Mouse (Mus musculus): Measurements from ENCODE around the gene Cnpy1. TPM values are rescaled to one million over a fixed set of nuclear protein-coding genes. Genes with fewer than 3 reads are reported as not detected.

Cnpy1 gene
- polyA plus RNA-seq, 1 experiment from 2014 or later: 0.09 TPM

DNA sequence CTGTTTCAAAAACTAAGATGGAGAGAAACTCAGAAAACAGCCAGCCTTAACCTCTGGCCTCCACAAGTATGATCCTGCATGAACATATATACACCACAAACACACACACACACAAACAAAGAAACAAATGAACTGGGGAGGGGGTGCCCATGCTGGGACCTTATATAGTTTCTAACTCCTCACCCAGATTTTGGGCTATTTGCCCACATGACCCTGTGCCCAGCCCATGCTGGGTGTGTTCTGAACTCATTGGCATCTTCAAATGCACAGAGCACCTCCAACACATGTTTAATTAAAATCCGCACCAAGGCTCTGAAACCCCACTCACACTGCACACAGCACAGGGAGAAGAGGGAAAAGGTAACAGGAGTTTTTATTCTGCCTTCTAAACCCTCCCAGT is 14.3 kb upstream of the Cnpy1 start:
- H3K4me2 ChIP-seq (replicated peaks): no peak overlapping the region

DNA sequence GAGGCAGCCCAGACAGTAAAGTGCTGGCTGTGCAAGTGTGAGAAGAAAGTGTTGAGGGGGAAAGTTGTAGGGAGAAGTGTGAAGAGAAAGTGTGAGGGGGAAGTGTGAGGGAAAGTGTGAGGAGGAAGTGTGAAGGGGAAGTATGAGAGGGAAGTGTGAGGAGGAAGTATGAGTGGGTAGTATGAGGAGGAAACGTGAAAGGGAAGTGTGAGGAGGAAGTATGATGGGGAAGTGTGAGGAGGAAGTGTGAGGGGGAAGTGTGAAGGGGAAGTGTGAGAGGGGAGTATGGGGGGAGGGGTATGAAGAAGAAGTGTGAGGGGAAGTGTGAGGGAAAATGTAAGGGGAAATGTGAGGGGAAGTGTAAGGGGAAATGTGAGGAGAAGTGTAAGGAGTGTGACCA is 13.8 kb upstream of the Cnpy1 start:
- Histone ChIP-seq H3K4me3 (no peak overlapping the region), H3K4me1 (0 out of 2 replicates have a peak, but pooled peaks cover 3% of the 10 kb centered on the region), H3K27me3 (no peaks in the 10 kb centered on the region; the same call in 1 of the 2 replicates), H3K36me3 (no peaks in the 10 kb centered on the region), H3K9ac (no peak overlapping the region), H3K27ac (no peak overlapping the region), H3K9me3 (no peaks in the 10 kb centered on the region), H3K4me2 (replicated peaks) (no peak overlapping the region)
- no peak for ATAC-seq (ENCODE audit: low FRiP score, low read depth)
- WGBS: 36% methylated on average over 1 of the region's 1 CpGs

More for the DNA sequence above, 14.3 kb upstream of the Cnpy1 start:
- 0 out of 2 replicates have a peak, but pooled peaks cover 3% of the 10 kb centered on the region for H3K4me1 ChIP-seq
- H3K27ac ChIP-seq: no peak overlapping the region
- 95% methylated on average over 1 of the region's 1 CpGs for WGBS
- H3K9me3 ChIP-seq: no peaks in the 10 kb centered on the region
- H3K4me3 ChIP-seq: no peak overlapping the region
- no peak overlapping the region for H3K9ac ChIP-seq
- no peaks in the 10 kb centered on the region; the same call in 1 of the 2 replicates for H3K27me3 ChIP-seq
- no peak for ATAC-seq (ENCODE audit: low FRiP score, low read depth)
- no peaks in the 10 kb centered on the region for H3K36me3 ChIP-seq

DNA sequence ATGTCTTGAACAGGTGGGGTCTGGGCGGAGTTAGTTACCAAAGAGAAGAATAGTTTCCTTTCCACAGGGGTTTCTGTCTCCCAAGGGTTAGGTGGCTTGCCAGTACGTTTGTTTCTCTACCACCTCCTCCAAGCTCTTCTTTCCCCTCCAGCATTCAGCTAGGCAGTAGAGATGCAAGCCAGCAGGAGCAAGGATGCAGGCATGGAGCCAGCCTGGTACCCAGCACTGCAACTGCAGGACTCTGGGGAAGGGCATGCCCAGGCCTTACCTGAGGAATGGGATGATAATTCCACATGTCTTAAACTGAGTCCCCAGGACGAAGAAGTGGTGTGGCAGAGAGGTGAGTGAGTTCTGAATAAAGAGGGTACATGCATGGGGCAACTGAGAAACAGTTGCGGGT is 12.2 kb upstream of the Cnpy1 start:
- Histone ChIP-seq H3K4me1 (0 out of 2 replicates have a peak, but pooled peaks cover 3% of the 10 kb centered on the region), H3K9me3 (no peaks in the 10 kb centered on the region), H3K4me2 (replicated peaks) (no peak overlapping the region), H3K27ac (no peak overlapping the region), H3K36me3 (no peaks in the 10 kb centered on the region), H3K27me3 (no peaks in the 10 kb centered on the region; the same call in 1 of the 2 replicates), H3K4me3 (no peak overlapping the region), H3K9ac (no peak overlapping the region)
- no peak for ATAC-seq (ENCODE audit: low FRiP score, low read depth)
- WGBS: 71% methylated on average over 4 of the region's 4 CpGs

DNA sequence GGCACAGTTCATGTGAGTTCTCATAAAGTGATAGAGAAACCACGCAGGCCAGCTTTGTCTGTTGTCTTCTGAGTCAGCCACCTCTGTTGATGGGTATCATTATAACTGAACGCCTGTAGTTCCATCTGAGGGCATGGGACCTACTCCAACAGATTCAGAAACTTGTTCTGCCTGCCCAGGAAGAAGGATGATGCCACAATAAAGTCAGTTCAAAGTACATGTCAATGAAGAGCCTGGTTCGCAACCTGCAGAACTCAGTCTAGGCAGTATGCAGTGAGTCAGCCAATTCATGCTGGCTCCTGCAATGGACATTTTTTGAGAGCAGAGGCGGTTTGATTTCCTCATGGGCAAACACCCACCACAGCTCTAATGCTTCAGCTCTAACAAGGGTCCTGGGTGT is 7.4 kb upstream of the Cnpy1 start:
- H3K4me2 ChIP-seq (replicated peaks): no peak overlapping the region
- ATAC-seq (ENCODE audit: low FRiP score, low read depth): no peak
- H3K36me3 ChIP-seq: no peaks in the 10 kb centered on the region
- WGBS: 86% methylated on average over 4 of the region's 4 CpGs
- peaks cover 6% of the 10 kb centered on the region; the same call in 1 of the 2 replicates for H3K4me1 ChIP-seq
- no peak overlapping the region for H3K9ac ChIP-seq
- H3K4me3 ChIP-seq: no peak overlapping the region
- H3K27me3 ChIP-seq: no peaks in the 10 kb centered on the region
- H3K9me3 ChIP-seq: no peaks in the 10 kb centered on the region
- H3K27ac ChIP-seq: no peak overlapping the region

DNA sequence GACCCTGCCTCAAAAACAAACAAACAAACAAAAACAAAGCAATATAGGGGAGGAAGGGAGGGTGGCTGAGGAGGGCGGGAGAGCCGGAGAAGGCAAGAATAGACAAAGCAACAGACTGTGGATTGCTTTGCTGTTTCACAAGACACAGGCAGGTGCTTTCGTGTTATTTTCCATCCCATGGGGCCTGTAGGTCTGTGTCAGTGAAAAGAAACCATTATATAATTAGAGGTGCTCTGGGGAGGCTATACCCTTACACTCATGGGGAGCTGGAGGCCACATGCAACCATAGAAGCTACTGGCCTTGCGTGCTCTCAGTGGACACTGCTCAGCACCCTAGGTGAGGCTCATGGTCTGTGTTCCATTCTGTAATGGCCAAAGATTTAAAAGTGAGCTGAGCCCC is 6.7 kb upstream of the Cnpy1 start:
- WGBS: 79% methylated on average over 4 of the region's 4 CpGs

DNA sequence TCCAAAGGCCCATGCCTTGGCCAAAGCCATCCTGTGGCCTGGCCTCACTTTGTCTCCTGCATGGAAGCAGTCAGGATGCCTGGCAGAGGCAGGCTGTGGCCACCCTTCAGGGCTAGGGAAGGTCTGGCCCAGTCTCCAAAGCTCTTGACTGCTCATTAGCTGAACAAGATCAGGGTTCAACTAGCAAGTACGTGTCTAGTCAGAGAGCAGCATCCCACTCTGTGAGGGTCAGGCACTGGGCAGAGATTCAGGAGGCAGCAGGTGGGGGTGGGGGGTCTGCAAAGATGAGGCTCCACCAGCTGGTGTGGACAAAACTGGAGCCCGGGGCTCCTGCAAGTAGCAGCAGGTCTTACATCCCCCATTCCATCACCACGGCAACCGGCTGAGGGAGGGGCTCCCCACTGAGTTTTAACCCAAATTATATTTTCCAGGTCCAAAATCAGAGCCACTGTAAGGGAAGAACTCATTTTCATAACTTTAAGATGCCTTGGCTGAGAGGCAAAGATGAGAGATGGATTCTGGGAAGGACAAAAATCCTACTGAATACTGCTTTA is 5.7 kb upstream of the Cnpy1 start:
- Histone ChIP-seq H3K4me2 (replicated peaks) (no peak overlapping the region), H3K9ac (no peak overlapping the region), H3K27me3 (no peaks in the 10 kb centered on the region), H3K4me3 (no peak overlapping the region), H3K27ac (no peak overlapping the region), H3K36me3 (no peaks in the 10 kb centered on the region), H3K4me1 (peaks cover 6% of the 10 kb centered on the region; the same call in 1 of the 2 replicates), H3K9me3 (no peaks in the 10 kb centered on the region)
- ATAC-seq (ENCODE audit: low FRiP score, low read depth): no peak
- WGBS: 54% methylated on average over 4 of the region's 4 CpGs

More for the DNA sequence above, 6.7 kb upstream of the Cnpy1 start:
- ATAC-seq (ENCODE audit: low FRiP score, low read depth): no peak
- H3K4me2 ChIP-seq (replicated peaks): no peak overlapping the region
- no peaks in the 10 kb centered on the region for H3K36me3 ChIP-seq
- no peaks in the 10 kb centered on the region for H3K9me3 ChIP-seq
- H3K9ac ChIP-seq: no peak overlapping the region
- no peaks in the 10 kb centered on the region for H3K27me3 ChIP-seq
- no peak overlapping the region for H3K27ac ChIP-seq
- H3K4me1 ChIP-seq: peaks cover 6% of the 10 kb centered on the region; the same call in 1 of the 2 replicates
- H3K4me3 ChIP-seq: no peak overlapping the region

DNA sequence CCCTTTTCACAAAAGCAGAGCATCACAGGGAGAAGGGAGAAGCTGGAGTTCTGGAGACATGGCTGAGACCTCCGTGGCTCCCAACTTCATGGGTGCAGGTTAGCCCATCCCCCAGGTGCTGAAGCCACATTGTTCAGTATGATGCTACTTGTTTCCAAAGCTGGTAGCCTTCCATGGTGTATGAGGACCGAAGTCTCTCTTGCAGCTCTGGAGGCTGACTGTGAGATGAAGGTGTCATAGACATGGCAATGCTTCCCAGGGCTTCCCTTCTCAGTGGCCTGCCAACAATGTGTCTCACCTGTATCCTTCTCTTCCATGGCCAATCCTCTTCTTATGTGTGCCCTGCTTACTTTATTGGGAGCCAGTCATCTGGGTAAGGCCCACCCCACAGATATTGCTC is 4.9 kb upstream of the Cnpy1 start:
- no peak overlapping the region for H3K4me2 ChIP-seq (replicated peaks)
- no peak for ATAC-seq (ENCODE audit: low FRiP score, low read depth)

DNA sequence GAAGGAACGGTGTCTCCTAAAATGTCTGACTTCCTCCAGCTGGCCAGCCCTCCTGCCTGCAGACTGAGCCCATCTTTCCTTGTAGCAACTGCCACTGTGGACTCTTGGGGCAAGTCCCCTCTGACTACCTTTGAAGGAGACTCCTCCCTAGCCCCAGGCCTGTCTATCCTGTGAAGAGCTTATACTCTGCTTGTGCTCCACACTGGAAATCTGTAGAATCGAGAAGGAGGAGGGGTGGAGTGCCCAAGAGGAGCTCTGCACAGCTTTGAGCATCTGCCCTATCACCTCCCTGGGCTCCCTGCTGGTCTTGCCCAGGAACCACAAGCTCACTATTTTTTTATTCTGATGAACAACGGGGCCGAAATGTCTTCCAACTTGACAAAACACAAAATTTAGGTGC is 485 bp downstream of the Cnpy1 start:
- Histone ChIP-seq H3K27ac (no peak overlapping the region), H3K4me1 (no peaks in the 10 kb centered on the region), H3K4me2 (replicated peaks) (no peak overlapping the region), H3K4me3 (no peak overlapping the region), H3K9me3 (no peaks in the 10 kb centered on the region), H3K36me3 (no peaks in the 10 kb centered on the region), H3K9ac (no peak overlapping the region), H3K27me3 (no peaks in the 10 kb centered on the region)
- 66% methylated on average over 4 of the region's 4 CpGs for WGBS
- no peak for ATAC-seq (ENCODE audit: low FRiP score, low read depth)

More for the DNA sequence above, 4.9 kb upstream of the Cnpy1 start:
- Histone ChIP-seq H3K27me3 (no peaks in the 10 kb centered on the region), H3K36me3 (no peaks in the 10 kb centered on the region), H3K9me3 (no peaks in the 10 kb centered on the region), H3K4me1 (peaks cover 6% of the 10 kb centered on the region; the same call in 1 of the 2 replicates), H3K9ac (no peak overlapping the region), H3K27ac (no peak overlapping the region), H3K4me3 (no peak overlapping the region)
- WGBS: 85% methylated on average over 2 of the region's 2 CpGs

DNA sequence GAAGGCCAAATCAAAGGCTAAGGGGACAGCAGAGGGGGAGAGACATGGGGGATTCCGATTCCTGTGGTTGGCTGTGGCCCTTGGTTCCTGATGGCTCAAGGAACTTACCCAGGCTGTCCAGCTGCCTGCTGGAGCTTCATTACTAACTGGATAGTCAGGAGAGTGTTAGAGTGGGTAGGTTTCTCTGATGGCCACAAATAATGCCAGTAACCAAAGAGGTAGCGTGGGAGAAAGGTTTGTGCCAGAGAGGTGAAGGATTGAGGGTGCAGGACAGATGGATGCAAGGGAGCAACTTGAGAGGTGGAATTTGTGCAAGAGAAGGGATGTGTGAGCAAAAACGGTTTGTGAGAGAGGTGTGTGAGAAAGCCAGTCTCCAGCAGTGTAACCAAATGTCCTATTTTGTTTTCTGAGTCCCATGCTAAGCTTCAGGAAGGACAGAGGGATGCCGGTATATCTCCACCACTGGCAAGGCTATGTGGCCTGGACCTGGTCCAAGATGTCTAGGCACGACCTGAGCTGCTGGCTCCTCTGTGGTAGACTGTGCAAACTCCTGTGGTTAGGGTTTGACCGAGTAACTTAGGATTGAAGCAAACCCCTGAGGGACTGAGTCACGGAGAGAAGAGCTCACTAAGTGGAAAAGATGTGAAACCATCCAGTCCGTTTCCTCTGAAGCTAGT is 2.0 kb downstream of the Cnpy1 start:
- WGBS: 71% methylated on average over 8 of the region's 8 CpGs
- Histone ChIP-seq H3K27me3 (no peaks in the 10 kb centered on the region), H3K9me3 (no peaks in the 10 kb centered on the region), H3K4me3 (no peak overlapping the region), H3K27ac (no peak overlapping the region), H3K4me2 (replicated peaks) (no peak overlapping the region), H3K9ac (no peak overlapping the region), H3K4me1 (no peaks in the 10 kb centered on the region), H3K36me3 (no peaks in the 10 kb centered on the region)
- no peak for ATAC-seq (ENCODE audit: low FRiP score, low read depth)

DNA sequence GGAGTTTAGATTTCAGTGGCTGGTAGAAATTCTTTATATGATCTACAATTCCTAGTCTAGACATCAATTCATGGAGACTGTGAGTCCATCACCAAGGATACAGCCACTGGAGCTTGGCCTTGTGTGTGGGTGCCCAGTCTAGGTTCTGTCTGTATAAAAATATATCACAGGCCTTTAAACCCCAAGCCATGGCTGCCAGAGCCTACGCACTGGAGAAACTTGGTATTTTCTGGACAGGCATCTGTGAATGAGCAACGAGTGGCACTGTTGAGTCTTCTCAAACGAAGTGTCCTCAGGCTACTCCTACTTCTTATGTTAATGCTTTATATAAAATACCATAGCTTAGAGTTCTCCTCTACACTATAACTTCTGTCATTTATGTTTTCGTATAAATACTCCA is 4.2 kb downstream of the Cnpy1 start:
- Histone ChIP-seq H3K4me3 (no peak overlapping the region), H3K4me1 (no peaks in the 10 kb centered on the region), H3K36me3 (no peaks in the 10 kb centered on the region), H3K27me3 (no peaks in the 10 kb centered on the region), H3K9me3 (no peaks in the 10 kb centered on the region), H3K27ac (no peak overlapping the region), H3K9ac (no peak overlapping the region), H3K4me2 (replicated peaks) (no peak overlapping the region)
- ATAC-seq (ENCODE audit: low FRiP score, low read depth): no peak
- WGBS: 82% methylated on average over 4 of the region's 4 CpGs

DNA sequence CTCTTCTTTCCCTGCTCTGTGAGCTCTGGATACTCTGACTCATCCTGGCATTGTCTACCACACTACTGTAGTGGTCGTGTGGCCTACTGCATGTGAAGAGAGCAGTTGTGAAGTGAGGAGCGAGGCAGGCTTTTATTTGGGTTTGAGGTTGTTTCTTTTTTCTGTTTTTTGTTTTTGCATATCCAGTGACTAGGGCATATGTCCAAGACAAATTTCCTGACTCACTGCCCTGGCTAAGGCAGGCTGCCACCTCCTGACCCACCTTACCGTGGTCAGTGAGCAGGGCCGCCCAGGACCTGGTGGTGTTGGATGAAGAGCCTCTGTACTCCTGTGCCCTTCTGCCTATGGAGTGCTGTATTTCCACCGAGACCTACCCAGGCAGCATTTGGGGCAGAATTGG is 5.8 kb downstream of the Cnpy1 start:
- H3K4me1 ChIP-seq: no peaks in the 10 kb centered on the region
- no peaks in the 10 kb centered on the region for H3K36me3 ChIP-seq
- no peak overlapping the region for H3K27ac ChIP-seq
- 78% methylated on average over 5 of the region's 5 CpGs for WGBS
- no peak overlapping the region for H3K4me2 ChIP-seq (replicated peaks)
- no peak overlapping the region for H3K4me3 ChIP-seq
- no peaks in the 10 kb centered on the region for H3K27me3 ChIP-seq
- H3K9me3 ChIP-seq: no peaks in the 10 kb centered on the region
- no peak for ATAC-seq (ENCODE audit: low FRiP score, low read depth)
- no peak overlapping the region for H3K9ac ChIP-seq

DNA sequence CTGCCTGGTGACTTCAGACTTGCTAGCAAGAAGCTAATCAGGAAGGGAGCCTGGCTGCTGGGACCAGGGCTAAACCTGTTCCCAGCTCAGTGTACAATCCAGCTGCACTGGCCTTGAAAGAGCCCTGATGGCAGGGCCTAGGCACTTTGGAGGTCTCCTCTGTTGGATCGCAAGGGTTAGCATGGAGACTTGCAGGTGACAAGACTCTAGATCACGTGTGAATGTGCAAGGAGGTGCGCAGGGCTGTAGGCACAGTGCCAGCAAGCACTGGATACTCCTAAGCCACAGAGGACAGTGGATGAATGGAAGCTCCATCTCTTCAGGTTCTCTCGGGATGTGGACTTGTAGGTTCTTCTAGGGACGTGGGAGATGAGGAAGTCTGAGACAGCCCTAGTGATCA is 6.7 kb downstream of the Cnpy1 start:
- Histone ChIP-seq H3K9ac (no peak overlapping the region), H3K4me2 (replicated peaks) (no peak overlapping the region), H3K27me3 (no peaks in the 10 kb centered on the region), H3K36me3 (no peaks in the 10 kb centered on the region), H3K4me1 (no peaks in the 10 kb centered on the region), H3K4me3 (no peak overlapping the region), H3K27ac (no peak overlapping the region), H3K9me3 (no peaks in the 10 kb centered on the region)
- WGBS: 75% methylated on average over 5 of the region's 5 CpGs
- no peak for ATAC-seq (ENCODE audit: low FRiP score, low read depth)

DNA sequence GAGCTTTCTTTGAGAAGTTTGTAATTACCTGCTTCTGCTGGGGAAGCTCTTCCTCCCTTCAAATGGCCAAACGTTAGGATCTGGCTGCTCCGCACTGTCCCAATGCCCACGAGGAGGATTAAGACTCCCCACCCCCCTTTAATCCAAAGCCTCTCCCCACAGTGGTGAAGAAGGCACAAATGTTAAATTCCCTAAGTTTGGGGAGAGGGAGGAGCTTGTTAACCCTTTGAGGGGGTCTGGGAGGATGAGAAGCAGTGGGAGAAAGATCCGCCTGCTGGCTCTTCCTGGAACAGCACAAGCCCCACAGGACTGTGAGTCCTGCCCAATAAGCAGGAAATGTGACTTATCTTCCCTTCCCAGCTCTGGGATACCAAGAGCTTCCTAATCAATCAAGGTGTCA is 7.5 kb downstream of the Cnpy1 start:
- no peak overlapping the region for H3K4me2 ChIP-seq (replicated peaks)
- no peak overlapping the region for H3K4me3 ChIP-seq
- no peaks in the 10 kb centered on the region for H3K4me1 ChIP-seq
- no peak overlapping the region for H3K9ac ChIP-seq
- no peaks in the 10 kb centered on the region for H3K27me3 ChIP-seq
- ATAC-seq (ENCODE audit: low FRiP score, low read depth): no peak
- 10% methylated on average over 4 of the region's 4 CpGs for WGBS
- no peak overlapping the region for H3K27ac ChIP-seq
- H3K36me3 ChIP-seq: no peaks in the 10 kb centered on the region
- no peaks in the 10 kb centered on the region for H3K9me3 ChIP-seq
